Mouse (Mus musculus): ENCODE results near the gene Uckl1. TPM values are rescaled to one million over a fixed set of nuclear protein-coding genes. Genes with fewer than 3 reads are reported as not detected.

The Uckl1 gene
- polyA plus RNA-seq, 1 experiment from 2014 or later: 38.3 TPM

- Histone ChIP-seq H3K4me3 (ENCODE audit: low read depth, low read length) (no peak overlapping the region), H3K27me3 (ENCODE audit: insufficient read depth, low read length) (no peaks in the 10 kb centered on the region), H3K27ac (ENCODE audit: low read depth) (no peak overlapping the region), H3K4me1 (ENCODE audit: insufficient read depth) (no peaks in the 10 kb centered on the region), H3K36me3 (ENCODE audit: insufficient read depth) (peaks cover 19% of the 10 kb centered on the region; the same call in 1 of the 2 replicates), H3K4me2 (no peak overlapping the region), H3K9me3 (ENCODE audit: low read depth, low read length) (no peaks in the 10 kb centered on the region), H3K9ac (no peak overlapping the region)
- ATAC-seq (ENCODE audit: insufficient read depth) (no peak), DNase-seq (no peak)
- TF ChIP-seq CTCF (IDR thresholded peaks at IDR 0.05; ENCODE audit: low read depth): no peak
- 89% methylated on average over 11 of the region's 11 CpGs for WGBS
Measured at GRCm38 (mm10) chr2:181571941-181572670, 12.6 kb downstream of the Uckl1 start.

GRCm38 (mm10) chr2:181570921-181571595 lies 13.6 kb downstream of the Uckl1 start:
- Histone ChIP-seq H3K9ac (no peak overlapping the region), H3K4me1 (ENCODE audit: insufficient read depth) (no peaks in the 10 kb centered on the region), H3K4me3 (ENCODE audit: low read depth, low read length) (no peak overlapping the region), H3K27ac (ENCODE audit: low read depth) (no peak overlapping the region), H3K27me3 (ENCODE audit: insufficient read depth, low read length) (no peaks in the 10 kb centered on the region), H3K4me2 (no peak overlapping the region), H3K36me3 (ENCODE audit: insufficient read depth) (peaks cover 19% of the 10 kb centered on the region; the same call in 1 of the 2 replicates), H3K9me3 (ENCODE audit: low read depth, low read length) (no peaks in the 10 kb centered on the region)
- 60% methylated on average over 6 of the region's 6 CpGs for WGBS
- no peak for TF ChIP-seq CTCF (IDR thresholded peaks at IDR 0.05; ENCODE audit: low read depth)
- no peak for ATAC-seq (ENCODE audit: insufficient read depth)
- DNase-seq: no peak

- Histone ChIP-seq H3K4me3 (ENCODE audit: low read depth, low read length) (no peak overlapping the region), H3K9ac (no peak overlapping the region), H3K27ac (ENCODE audit: low read depth) (no peak overlapping the region), H3K36me3 (ENCODE audit: insufficient read depth) (peaks cover 19% of the 10 kb centered on the region; the same call in 1 of the 2 replicates), H3K9me3 (ENCODE audit: low read depth, low read length) (no peaks in the 10 kb centered on the region), H3K4me1 (ENCODE audit: insufficient read depth) (no peaks in the 10 kb centered on the region), H3K27me3 (ENCODE audit: insufficient read depth, low read length) (no peaks in the 10 kb centered on the region), H3K4me2 (no peak overlapping the region)
- WGBS: 81% methylated on average over 8 of the region's 8 CpGs
- ATAC-seq (ENCODE audit: insufficient read depth) (no peak), DNase-seq (no peak)
- TF ChIP-seq CTCF (IDR thresholded peaks at IDR 0.05; ENCODE audit: low read depth): no peak
Measured at GRCm38 (mm10) chr2:181570375-181570774, 14.3 kb downstream of the Uckl1 start.

- TF ChIP-seq CTCF (IDR thresholded peaks at IDR 0.05; ENCODE audit: low read depth): no peak
- no peak for DNase-seq
- Histone ChIP-seq H3K9me3 (ENCODE audit: low read depth, low read length) (no peaks in the 10 kb centered on the region), H3K4me3 (ENCODE audit: low read depth, low read length) (no peak overlapping the region), H3K27me3 (ENCODE audit: insufficient read depth, low read length) (no peaks in the 10 kb centered on the region), H3K4me1 (ENCODE audit: insufficient read depth) (no peaks in the 10 kb centered on the region), H3K9ac (no peak overlapping the region), H3K4me2 (no peak overlapping the region), H3K36me3 (ENCODE audit: insufficient read depth) (peaks cover 19% of the 10 kb centered on the region; the same call in 1 of the 2 replicates), H3K27ac (ENCODE audit: low read depth) (no peak overlapping the region)
- 93% methylated on average over 10 of the region's 10 CpGs for WGBS
- ATAC-seq (ENCODE audit: insufficient read depth): no peak
Measured at GRCm38 (mm10) chr2:181569856-181570255, 14.8 kb downstream of the Uckl1 start.

- Histone ChIP-seq H3K27ac (ENCODE audit: low read depth) (no peak overlapping the region), H3K4me3 (ENCODE audit: low read depth, low read length) (no peak overlapping the region), H3K4me1 (ENCODE audit: insufficient read depth) (no peaks in the 10 kb centered on the region), H3K27me3 (ENCODE audit: insufficient read depth, low read length) (no peaks in the 10 kb centered on the region), H3K9me3 (ENCODE audit: low read depth, low read length) (no peaks in the 10 kb centered on the region), H3K9ac (no peak overlapping the region), H3K4me2 (no peak overlapping the region), H3K36me3 (ENCODE audit: insufficient read depth) (peaks cover 10% of the 10 kb centered on the region; the same call in 1 of the 2 replicates)
- DNase-seq (peak; percentile 74), ATAC-seq (ENCODE audit: insufficient read depth) (0 out of 2 replicates have a peak, but pooled peaks have one; percentile 17)
- TF ChIP-seq CTCF (IDR thresholded peaks at IDR 0.05; ENCODE audit: low read depth): peak; percentile 67
- WGBS: 68% methylated on average over 7 of the region's 7 CpGs
Measured at GRCm38 (mm10) chr2:181568272-181569008, 16.3 kb downstream of the Uckl1 start.

- Histone ChIP-seq H3K4me1 (ENCODE audit: insufficient read depth) (no peaks in the 10 kb centered on the region), H3K27me3 (ENCODE audit: insufficient read depth, low read length) (no peaks in the 10 kb centered on the region), H3K9ac (no peak overlapping the region), H3K9me3 (ENCODE audit: low read depth, low read length) (no peaks in the 10 kb centered on the region), H3K4me2 (no peak overlapping the region), H3K27ac (ENCODE audit: low read depth) (no peak overlapping the region), H3K4me3 (ENCODE audit: low read depth, low read length) (no peak overlapping the region), H3K36me3 (ENCODE audit: insufficient read depth) (peaks cover under 1% of the 10 kb centered on the region; the same call in 1 of the 2 replicates)
- TF ChIP-seq CTCF (IDR thresholded peaks at IDR 0.05; ENCODE audit: low read depth): no peak
- WGBS: 85% methylated on average over 3 of the region's 3 CpGs
- DNase-seq (no peak), ATAC-seq (ENCODE audit: insufficient read depth) (no peak)
Measured at GRCm38 (mm10) chr2:181567338-181567737, 17.4 kb downstream of the Uckl1 start.

- no peak for TF ChIP-seq CTCF (IDR thresholded peaks at IDR 0.05; ENCODE audit: low read depth)
- Histone ChIP-seq H3K4me1 (ENCODE audit: insufficient read depth) (no peaks in the 10 kb centered on the region), H3K27me3 (ENCODE audit: insufficient read depth, low read length) (no peaks in the 10 kb centered on the region), H3K9me3 (ENCODE audit: low read depth, low read length) (no peaks in the 10 kb centered on the region), H3K4me2 (no peak overlapping the region), H3K9ac (no peak overlapping the region), H3K27ac (ENCODE audit: low read depth) (no peak overlapping the region), H3K36me3 (ENCODE audit: insufficient read depth) (peaks cover 46% of the 10 kb centered on the region), H3K4me3 (ENCODE audit: low read depth, low read length) (no peak overlapping the region)
- DNase-seq (no peak), ATAC-seq (ENCODE audit: insufficient read depth) (no peak)
Measured at GRCm38 (mm10) chr2:181553772-181554171, 30.9 kb downstream of the Uckl1 start.
